Mouse (Mus musculus) lung, postnatal 0 days (tissue): ENCODE measurements around the gene Pnpo. TPM values are rescaled to one million over a fixed set of nuclear protein-coding genes. Genes with fewer than 3 reads are reported as not detected.

Experiments
- ATAC-seq: fragments of 200-750 bp; cut with Nextera tagmentation; 2 replicates; pipeline ENCODE4 v1.8.0; 2017; ENCODE audit warnings: moderate library complexity
- DNase-seq: peaks from one replicate; pipeline ENCODE4 v3.0.0-alpha.2; 2016; ENCODE audit warnings: low spot score
- H3K27ac ChIP-seq: fragments of 300-500 bp; sonication (generic); 2 replicates; pipeline ENCODE4 v1.5.1; 2014; ENCODE audit warnings: antibody characterized with exemption, mild to moderate bottlenecking, low read length, mixed read lengths
- H3K27me3 ChIP-seq: fragments of 300-500 bp; sonication (generic); replicated peaks from 2 replicates; pipeline ENCODE4 v1.6.1; 2014; ENCODE audit warnings: low read length, mixed read lengths; ENCODE audit not compliant: insufficient read depth
- H3K36me3 ChIP-seq: fragments of 300-500 bp; sonication (generic); 2 replicates; pipeline ENCODE4 v1.6.1; 2014; ENCODE audit warnings: low read length, mixed read lengths; ENCODE audit not compliant: insufficient read depth
- H3K4me1 ChIP-seq: fragments of 300-500 bp; sonication (generic); 2 replicates; pipeline ENCODE4 v1.6.1; 2014; ENCODE audit warnings: antibody characterized with exemption, low read depth, low read length, mixed read lengths; ENCODE audit not compliant: insufficient read depth
- H3K4me2 ChIP-seq: fragments of 300-500 bp; sonication (generic); replicated peaks from 2 replicates; pipeline ENCODE4 v1.6.1; 2014; ENCODE audit warnings: low read depth, mild to moderate bottlenecking, low read length, moderate library complexity, mixed read lengths
- H3K4me3 ChIP-seq: fragments of 300-500 bp; sonication (generic); 2 replicates; pipeline ENCODE4 v1.5.1; 2014; ENCODE audit warnings: low read depth, low read length
- H3K9ac ChIP-seq: fragments of 300-500 bp; sonication (generic); replicated peaks from 2 replicates; pipeline ENCODE4 v1.6.1; 2014; ENCODE audit warnings: low read depth, mild to moderate bottlenecking
- H3K9me3 ChIP-seq: fragments of 300-500 bp; sonication (generic); 2 replicates; pipeline ENCODE4 v1.6.1; 2016; ENCODE audit warnings: low read length, mixed read lengths
- CTCF ChIP-seq: IDR thresholded peaks from 2 replicates; pipeline ENCODE4 v1.5.1; 2016; ENCODE audit warnings: antibody characterized with exemption, mild to moderate bottlenecking
- EP300 ChIP-seq: IDR thresholded peaks from 2 replicates; pipeline ENCODE4 v1.6.1; 2016; ENCODE audit warnings: antibody characterized with exemption, mild to moderate bottlenecking, control low read depth
- WGBS: fragments of 180-500 bp; shearing (Covaris S2); extraction: QIAGEN DNeasy Blood & Tissue Kit; methylation state at CpG from one replicate; pipeline ENCODE4 v1.1.7; 2014; 5-methylcytosine and 5-hydroxymethylcytosine counted together
- polyA plus RNA-seq: library from polyadenylated mRNA; unstranded; fragments of >200 nt; fragmentation: Nextera tagmentation; extraction: Ambion mirVana; gene quantifications from 2 replicates; pipeline ENCODE4 v1.2.1, GENCODE M21; 2015

Pnpo gene
- polyA plus RNA-seq, 1 experiment from 2014 or later, result 30.0 TPM

DNA sequence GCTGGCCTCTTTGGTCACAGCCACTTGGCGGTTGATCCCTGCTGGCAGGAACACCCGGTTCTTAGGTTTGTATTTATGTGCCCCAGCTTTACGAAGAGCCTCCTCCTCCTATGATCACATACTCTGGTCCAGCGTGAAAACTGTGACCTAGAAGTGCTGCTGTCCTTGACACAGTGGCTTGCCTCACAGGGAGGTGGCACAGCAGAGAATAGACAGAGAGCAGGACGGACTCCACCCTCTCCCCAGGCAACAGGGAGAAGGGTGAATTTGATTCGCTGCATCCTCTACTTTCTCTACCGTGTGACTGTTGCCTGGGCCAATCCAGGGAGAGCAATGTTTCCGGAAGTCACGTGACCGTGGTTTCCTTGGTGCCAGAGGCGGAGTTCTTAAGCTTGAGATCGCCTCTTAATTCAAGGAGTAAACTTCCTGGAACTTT is 8.8 kb downstream of the Pnpo start:
- DNase-seq (peak; percentile 98), ATAC-seq (peak; percentile 91)
- H3K9me3 ChIP-seq, result no peaks in the 10 kb centered on the region
- H3K4me3 ChIP-seq, result no peak overlapping the region
- peaks cover 5% of the 10 kb centered on the region; the same call in 1 of the 2 replicates for H3K4me1 ChIP-seq
- peak overlapping the region; percentile 36 for H3K4me2 ChIP-seq
- TF ChIP-seq EP300 (peak; percentile 58; the same call in 1 of the 2 replicates), CTCF (no peak)
- no peaks in the 10 kb centered on the region for H3K36me3 ChIP-seq
- H3K27ac ChIP-seq, result peak overlapping the region; percentile 63
- no peak overlapping the region for H3K9ac ChIP-seq
- WGBS, result 19% methylated on average over 12 of the region's 12 CpGs
- H3K27me3 ChIP-seq, result no peaks in the 10 kb centered on the region

DNA sequence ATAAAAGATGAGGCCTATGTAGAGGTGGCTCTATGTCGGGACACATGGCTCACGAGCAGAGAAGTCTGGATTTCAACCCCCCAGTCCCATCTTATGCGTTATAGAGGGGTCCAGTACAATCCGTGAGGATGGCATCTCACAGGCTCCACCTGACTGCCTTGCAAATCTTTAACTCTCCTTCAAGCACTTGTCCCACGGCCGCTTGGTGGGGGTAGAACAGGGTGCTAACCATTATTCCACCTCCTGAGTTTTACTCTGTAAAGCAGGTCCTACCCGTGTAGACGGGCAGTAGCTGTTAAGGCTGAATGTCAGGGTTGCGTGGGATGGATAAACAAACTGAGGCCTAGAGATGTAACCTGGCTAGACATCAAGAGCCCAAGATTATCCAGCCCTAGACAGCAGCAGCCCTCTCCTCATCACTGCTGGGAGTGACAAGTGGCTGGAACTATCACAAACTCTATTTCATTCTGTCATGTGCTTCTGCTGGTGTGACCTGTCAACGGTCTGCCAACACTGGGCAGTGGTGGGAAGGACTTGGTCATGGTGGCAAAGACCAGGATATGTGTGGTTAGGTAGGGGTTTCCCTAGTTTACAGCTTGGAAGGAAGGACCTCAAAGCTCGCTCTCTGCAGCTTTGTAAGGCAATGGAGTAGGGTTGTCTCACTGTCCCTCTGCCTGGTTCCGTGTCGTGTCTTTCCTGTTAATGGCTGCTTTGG is 10.1 kb downstream of the Pnpo start:
- WGBS, result 65% methylated on average over 13 of the region's 13 CpGs
- no peak for DNase-seq
- TF ChIP-seq EP300, result no peak
- Histone ChIP-seq H3K4me1 (peaks cover 5% of the 10 kb centered on the region; the same call in 1 of the 2 replicates), H3K9me3 (no peaks in the 10 kb centered on the region), H3K4me3 (no peak overlapping the region), H3K36me3 (no peaks in the 10 kb centered on the region), H3K4me2 (no peak overlapping the region), H3K27ac (peak overlapping the region; percentile 63), H3K27me3 (no peaks in the 10 kb centered on the region), H3K9ac (no peak overlapping the region)
- no peak for ATAC-seq

DNA sequence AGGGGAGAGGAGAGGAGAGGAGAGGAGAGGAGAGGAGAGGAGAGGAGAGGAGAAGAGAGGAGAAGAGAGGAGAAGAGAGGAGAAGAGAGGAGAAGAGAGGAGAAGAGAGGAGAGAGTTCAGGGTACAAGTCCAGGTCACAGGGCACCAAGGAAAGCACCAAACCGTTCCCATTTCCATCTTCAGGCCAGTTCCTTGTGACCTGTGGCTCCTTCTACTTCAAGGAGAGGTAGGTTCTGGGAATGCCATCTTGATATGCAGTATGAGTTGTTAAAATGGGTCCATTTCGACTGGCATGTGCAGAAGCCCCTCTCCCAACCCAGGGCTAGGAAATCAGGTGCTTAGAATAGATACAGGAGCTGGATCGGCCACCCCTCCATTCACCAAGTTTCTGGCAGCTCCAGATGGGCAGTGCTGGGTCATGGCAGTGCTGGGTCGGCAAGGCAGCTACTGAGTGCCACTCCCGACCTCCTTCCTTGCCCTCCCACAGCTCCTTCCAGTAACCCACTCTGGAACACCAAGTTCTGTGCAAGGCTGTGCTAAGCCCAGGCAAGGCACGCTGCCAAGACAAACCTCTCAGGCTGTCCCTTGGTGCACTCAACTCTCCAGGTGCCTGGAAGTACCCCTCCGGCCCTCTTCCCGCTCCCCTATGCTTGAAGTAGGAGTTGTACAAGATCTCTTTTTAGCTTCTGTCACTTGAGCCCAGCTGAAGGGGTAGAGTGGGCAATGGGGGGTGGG is 12.3 kb downstream of the Pnpo start:
- Histone ChIP-seq H3K36me3 (no peaks in the 10 kb centered on the region), H3K4me1 (peaks cover 5% of the 10 kb centered on the region; the same call in 1 of the 2 replicates), H3K27ac (peak overlapping the region; percentile 82), H3K27me3 (no peaks in the 10 kb centered on the region), H3K4me2 (peak overlapping the region; percentile 33; the same call in 1 of the 2 replicates), H3K4me3 (no peak overlapping the region), H3K9ac (no peak overlapping the region), H3K9me3 (no peaks in the 10 kb centered on the region)
- DNase-seq, result peak; percentile 94
- TF ChIP-seq EP300, result peak; percentile 97
- no peak for TF ChIP-seq CTCF
- peak; percentile 76 for ATAC-seq
- 42% methylated on average over 8 of the region's 8 CpGs for WGBS

DNA sequence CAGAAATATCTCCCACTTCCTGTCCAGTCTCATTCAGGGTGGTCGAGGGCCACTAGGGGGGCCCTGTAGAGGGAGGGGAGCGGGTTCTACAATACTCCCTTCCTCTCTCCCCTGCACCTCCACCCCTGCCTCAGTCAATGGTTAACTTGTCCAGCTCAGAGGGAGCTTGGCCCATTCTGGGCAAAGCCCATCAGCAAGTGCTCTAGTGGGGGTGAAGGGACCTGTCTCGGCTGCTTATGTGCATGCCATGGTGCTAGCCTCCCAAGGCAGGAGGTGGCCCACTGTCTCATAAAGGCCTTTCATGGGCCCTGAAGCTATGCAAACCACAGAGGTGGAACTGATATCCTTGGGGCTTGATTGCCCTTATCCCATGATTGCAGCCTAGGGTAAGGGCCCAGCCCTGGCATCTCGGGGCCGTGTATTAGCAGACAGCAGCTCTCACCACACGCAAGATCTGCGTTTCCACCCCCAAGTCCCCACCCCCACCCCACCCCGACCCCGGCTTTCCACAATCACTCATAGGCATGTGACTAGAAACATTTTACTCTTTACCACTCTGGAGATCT is 13.9 kb downstream of the Pnpo start:
- Histone ChIP-seq H3K36me3 (no peaks in the 10 kb centered on the region), H3K4me1 (peaks cover 5% of the 10 kb centered on the region; the same call in 1 of the 2 replicates), H3K9me3 (no peaks in the 10 kb centered on the region), H3K9ac (peak overlapping the region; percentile 43), H3K27ac (peak overlapping the region; percentile 92), H3K27me3 (no peaks in the 10 kb centered on the region), H3K4me2 (peak overlapping the region; percentile 56), H3K4me3 (peak overlapping the region; percentile 43)
- WGBS, result 49% methylated on average over 9 of the region's 9 CpGs
- TF ChIP-seq EP300 (no peak), CTCF (no peak)
- peak; percentile 11 for ATAC-seq
- DNase-seq, result peak; percentile 32

DNA sequence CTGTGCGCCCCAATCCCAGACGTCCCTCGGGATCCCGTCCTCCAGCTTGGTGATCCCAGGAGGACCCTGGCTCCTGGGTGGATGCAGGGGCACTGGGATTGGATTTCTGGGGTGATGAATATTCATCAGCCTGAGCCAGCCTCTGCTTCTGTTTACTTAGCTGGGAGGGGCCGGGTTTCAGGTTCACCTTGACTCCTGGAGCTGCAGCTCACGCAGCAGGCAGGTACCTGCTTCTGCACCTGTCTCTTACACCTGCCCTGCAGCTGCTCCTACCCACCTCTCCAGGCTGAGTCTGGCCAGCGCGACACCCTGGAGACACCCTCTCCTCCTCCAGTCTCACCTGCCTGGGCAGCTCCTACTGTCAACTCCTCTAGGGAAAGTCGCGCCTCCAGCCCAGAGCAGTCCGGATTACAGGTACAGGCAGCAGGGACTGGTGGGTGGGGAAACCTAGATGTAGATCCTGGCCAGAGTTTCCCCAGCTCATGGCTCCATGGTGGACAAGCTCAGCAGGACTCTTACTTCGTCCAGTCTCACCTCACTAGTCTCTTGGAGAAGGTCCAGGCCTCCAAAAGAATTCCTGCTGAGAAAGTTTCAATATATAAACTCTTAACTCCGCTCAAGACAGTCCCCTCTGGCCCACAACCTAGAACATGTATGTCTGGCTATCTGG is 14.6 kb downstream of the Pnpo start:
- peak overlapping the region; percentile 43 for H3K4me3 ChIP-seq
- H3K27me3 ChIP-seq, result no peaks in the 10 kb centered on the region
- H3K9me3 ChIP-seq, result no peaks in the 10 kb centered on the region
- H3K9ac ChIP-seq, result peak overlapping the region; percentile 43
- TF ChIP-seq EP300 (no peak), CTCF (no peak)
- H3K4me2 ChIP-seq, result peak overlapping the region; percentile 56
- H3K36me3 ChIP-seq, result no peaks in the 10 kb centered on the region
- 11% methylated on average over 13 of the region's 13 CpGs for WGBS
- H3K4me1 ChIP-seq, result no peaks in the 10 kb centered on the region; the same call in 1 of the 2 replicates
- ATAC-seq, result peak; percentile 76
- DNase-seq, result peak; percentile 86
- peak overlapping the region; percentile 92 for H3K27ac ChIP-seq

DNA sequence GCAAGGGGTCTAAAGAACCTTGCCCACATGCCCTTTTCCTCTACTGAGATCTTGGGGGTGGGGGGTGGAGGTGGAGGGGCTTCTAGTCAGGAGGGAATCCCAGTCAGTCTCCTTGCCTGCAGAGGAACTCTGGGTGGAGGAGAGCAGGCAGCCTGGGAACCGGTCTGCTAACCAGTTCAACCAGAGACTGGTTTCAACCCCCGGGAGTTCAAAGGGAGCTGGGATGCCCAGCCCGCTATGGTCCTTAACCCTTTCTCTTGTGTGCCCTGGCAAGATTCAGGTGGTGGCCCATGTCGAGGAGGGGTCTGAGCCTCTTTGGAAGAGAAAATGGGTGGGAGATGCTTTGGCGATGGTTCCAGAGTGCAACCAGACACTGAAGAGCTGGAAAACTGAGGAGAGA is 15.1 kb downstream of the Pnpo start:
- peak; percentile 51 for ATAC-seq
- DNase-seq, result peak; percentile 73
- Histone ChIP-seq H3K27me3 (no peaks in the 10 kb centered on the region), H3K27ac (peak overlapping the region; percentile 92), H3K4me3 (peak overlapping the region; percentile 43; the same call in 1 of the 2 replicates), H3K36me3 (no peaks in the 10 kb centered on the region), H3K4me2 (peak overlapping the region; percentile 56), H3K9ac (no peak overlapping the region), H3K9me3 (no peaks in the 10 kb centered on the region), H3K4me1 (no peaks in the 10 kb centered on the region)
- no peak for TF ChIP-seq CTCF
- no peak for TF ChIP-seq EP300
- 2% methylated on average over 5 of the region's 5 CpGs for WGBS
